Mouse (Mus musculus): ENCODE results near the gene Brinp3.

DNA sequence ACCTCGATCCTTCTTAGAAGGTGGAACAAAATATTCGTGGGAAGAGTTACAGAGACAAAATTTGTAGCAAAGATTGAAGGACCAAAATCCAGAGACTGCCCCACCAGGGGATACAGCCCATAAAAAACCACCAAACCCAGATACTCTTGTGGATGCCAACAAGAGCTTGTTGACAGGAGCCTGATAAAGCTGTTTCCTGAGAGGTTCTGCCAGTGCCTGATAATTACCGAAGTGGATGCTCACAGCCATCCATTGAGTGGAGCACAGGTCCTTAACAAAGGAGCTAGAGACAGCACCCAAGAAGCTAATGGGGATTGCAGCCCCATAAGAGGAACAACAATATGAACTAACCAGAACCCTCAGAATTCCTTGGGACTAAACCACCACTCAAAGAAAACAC lies 67.6 kb downstream of the Brinp3 start:
- TF ChIP-seq POLR2A (IDR thresholded peaks at IDR 0.05; ENCODE audit: borderline replicate concordance, control insufficient read depth, low read depth, low read length) = no peak
- TF ChIP-seq CTCF (IDR thresholded peaks at IDR 0.05; ENCODE audit: control insufficient read depth, insufficient read depth, low read length) = no peak
